Mouse (Mus musculus) forebrain, embryonic 11.5 days (tissue): ENCODE results near the gene Cisd3. TPM values are rescaled to one million over a fixed set of nuclear protein-coding genes. Genes with fewer than 3 reads are reported as not detected.

ENCODE experiments used
- ATAC-seq: fragments of 200-750 bp; cut with Nextera tagmentation; replicated peaks from 2 replicates; pipeline ENCODE4 v1.8.0; 2017; ENCODE audit warnings: moderate TSS enrichment; ENCODE audit not compliant: low FRiP score
- DNase-seq: peaks from one replicate; pipeline ENCODE4 v3.0.0-alpha.2; 2017; ENCODE audit warnings: low spot score
- H3K27ac ChIP-seq: fragments of 300-500 bp; sonication (generic); 2 replicates; pipeline ENCODE4 v1.5.1; 2014; ENCODE audit warnings: low read depth, low read length
- H3K27me3 ChIP-seq: fragments of 300-500 bp; sonication (generic); 2 replicates; pipeline ENCODE4 v1.6.1; 2014; ENCODE audit warnings: mild to moderate bottlenecking, low read length, mixed read lengths; ENCODE audit not compliant: control insufficient read depth, insufficient read depth
- H3K36me3 ChIP-seq: fragments of 300-500 bp; sonication (generic); 2 replicates; pipeline ENCODE4 v1.6.1; 2014; ENCODE audit warnings: mild to moderate bottlenecking, low read length, moderate library complexity, mixed read lengths; ENCODE audit not compliant: control insufficient read depth, insufficient read depth
- H3K4me1 ChIP-seq: fragments of 300-500 bp; sonication (generic); replicated peaks from 2 replicates; pipeline ENCODE4 v1.6.1; 2014; ENCODE audit warnings: low read length, mixed read lengths; ENCODE audit not compliant: control insufficient read depth, insufficient read depth
- H3K4me2 ChIP-seq: fragments of 300-500 bp; sonication (generic); 2 replicates; pipeline ENCODE4 v1.6.1; 2014; ENCODE audit warnings: low read depth, mild to moderate bottlenecking, low read length, moderate library complexity, mixed read lengths; ENCODE audit not compliant: severe bottlenecking
- H3K4me3 ChIP-seq: fragments of 300-500 bp; sonication (generic); 2 replicates; pipeline ENCODE4 v1.5.1; 2014; ENCODE audit warnings: low read depth, low read length
- H3K9ac ChIP-seq: fragments of 300-500 bp; sonication (generic); 2 replicates; pipeline ENCODE4 v1.6.1; 2014; ENCODE audit warnings: low read length
- H3K9me3 ChIP-seq: fragments of 300-500 bp; sonication (generic); 2 replicates; pipeline ENCODE4 v1.6.1; 2016; ENCODE audit warnings: low read length, mixed read lengths; ENCODE audit not compliant: control insufficient read depth
- WGBS: fragments of 180-500 bp; shearing (Covaris S2); extraction: QIAGEN DNeasy Blood & Tissue Kit; methylation state at CpG from one replicate; pipeline ENCODE4 v1.1.7; 2014; 5-methylcytosine and 5-hydroxymethylcytosine counted together
- polyA plus RNA-seq: library from polyadenylated mRNA; unstranded; fragments of >200 nt; fragmentation: Nextera tagmentation; extraction: Ambion mirVana; gene quantifications from 2 replicates; pipeline ENCODE4 v1.2.1, GENCODE M21; 2014

Cisd3 gene
- polyA plus RNA-seq, 1 experiment from 2014 or later = 13.5 TPM

DNA sequence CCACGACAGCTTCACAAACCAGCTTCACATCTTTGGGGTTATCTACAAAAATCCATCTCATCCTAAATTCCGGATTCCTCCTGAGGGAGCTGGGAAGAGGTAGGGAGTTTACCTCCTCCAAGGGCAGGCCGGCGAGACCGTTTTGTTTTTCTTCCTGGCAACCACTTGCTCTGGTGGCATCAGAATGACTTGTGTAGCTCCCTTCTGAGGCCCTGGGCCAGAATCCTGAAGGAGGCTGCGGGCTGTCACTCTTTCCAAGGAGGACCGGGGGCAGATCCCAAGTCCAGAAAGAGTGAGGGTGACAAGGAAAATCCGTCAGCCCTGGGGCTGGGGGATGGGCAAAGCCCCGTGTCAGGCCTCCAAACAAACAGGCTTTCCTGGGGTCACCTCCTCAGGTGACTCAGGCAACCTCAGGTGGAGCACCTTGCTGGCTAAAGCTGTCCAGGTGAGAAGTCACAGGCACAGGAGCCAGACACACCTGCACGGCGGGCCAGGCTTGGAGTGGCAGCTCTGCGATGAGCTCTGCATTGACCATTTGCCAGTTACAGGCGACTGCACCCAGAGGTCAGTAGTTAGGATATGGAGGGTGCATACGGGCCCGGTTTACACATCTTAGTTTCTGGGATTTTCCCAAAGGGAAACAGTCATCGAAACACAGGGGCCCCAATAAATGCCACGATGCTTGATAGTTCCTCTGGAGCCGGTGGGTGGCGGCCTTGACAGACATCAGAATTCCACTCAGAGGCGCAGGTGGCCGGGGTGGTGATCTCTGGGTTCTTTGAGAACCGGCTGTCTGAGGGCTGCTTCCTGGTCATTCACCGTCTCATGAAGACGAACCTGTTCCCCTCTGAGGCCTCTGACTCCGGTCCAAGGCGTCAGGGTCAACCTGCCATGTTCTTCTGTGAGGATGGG lies 32.0 kb downstream of the Cisd3 start:
- ATAC-seq = no peak
- H3K27me3 ChIP-seq = no peaks in the 10 kb centered on the region
- no peak for DNase-seq
- H3K27ac ChIP-seq = no peak overlapping the region
- no peaks in the 10 kb centered on the region for H3K4me1 ChIP-seq
- no peak overlapping the region for H3K4me2 ChIP-seq
- H3K9me3 ChIP-seq = peaks cover 3% of the 10 kb centered on the region
- no peak overlapping the region for H3K4me3 ChIP-seq
- peaks cover 14% of the 10 kb centered on the region for H3K36me3 ChIP-seq
- no peak overlapping the region for H3K9ac ChIP-seq
- 88% methylated on average over 26 of the region's 26 CpGs for WGBS

GRCm38 (mm10) chr11:97718281-97718860 lies 32.7 kb downstream of the Cisd3 start:
- Histone ChIP-seq H3K4me2 (no peak overlapping the region), H3K27ac (no peak overlapping the region), H3K4me3 (no peak overlapping the region), H3K4me1 (no peaks in the 10 kb centered on the region), H3K27me3 (no peaks in the 10 kb centered on the region), H3K9me3 (peaks cover 3% of the 10 kb centered on the region), H3K9ac (no peak overlapping the region), H3K36me3 (peaks cover 14% of the 10 kb centered on the region)
- WGBS = 86% methylated on average over 15 of the region's 15 CpGs
- no peak for DNase-seq
- no peak for ATAC-seq

- H3K9ac ChIP-seq = no peak overlapping the region
- H3K4me2 ChIP-seq = no peak overlapping the region
- no peak for ATAC-seq
- H3K4me3 ChIP-seq = no peak overlapping the region
- H3K4me1 ChIP-seq = no peaks in the 10 kb centered on the region
- no peaks in the 10 kb centered on the region for H3K27me3 ChIP-seq
- no peak overlapping the region for H3K27ac ChIP-seq
- 86% methylated on average over 4 of the region's 4 CpGs for WGBS
- H3K9me3 ChIP-seq = peaks cover 3% of the 10 kb centered on the region
- no peak for DNase-seq
- H3K36me3 ChIP-seq = peaks cover 14% of the 10 kb centered on the region
Measured at GRCm38 (mm10) chr11:97719041-97719440, 33.4 kb downstream of the Cisd3 start.

DNA sequence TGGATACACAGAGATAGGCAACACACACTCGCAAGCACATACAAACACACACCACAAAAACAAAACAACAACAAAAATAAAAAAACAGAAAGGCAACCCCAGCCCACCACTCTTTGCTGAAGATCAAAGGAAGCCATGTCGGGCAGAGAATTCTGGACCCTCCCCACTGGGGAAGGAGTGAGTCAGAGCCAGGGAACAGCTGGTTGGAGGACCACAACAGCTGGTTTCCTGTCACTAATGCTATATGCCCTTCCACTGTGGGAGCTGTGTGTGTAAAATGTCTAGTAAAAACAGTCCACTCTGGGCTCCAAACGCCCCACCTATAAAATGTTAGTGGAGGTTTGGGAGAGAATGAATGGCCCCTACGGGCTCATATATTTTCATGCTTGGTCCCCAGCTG lies 35.7 kb downstream of the Cisd3 start:
- Histone ChIP-seq H3K4me2 (no peak overlapping the region), H3K4me3 (no peak overlapping the region), H3K27me3 (no peaks in the 10 kb centered on the region), H3K27ac (no peak overlapping the region), H3K9ac (no peak overlapping the region), H3K4me1 (no peaks in the 10 kb centered on the region), H3K36me3 (peaks cover 17% of the 10 kb centered on the region), H3K9me3 (peaks cover 3% of the 10 kb centered on the region)
- DNase-seq (no peak), ATAC-seq (no peak)
- WGBS = 92% methylated on average over 4 of the region's 4 CpGs

DNA sequence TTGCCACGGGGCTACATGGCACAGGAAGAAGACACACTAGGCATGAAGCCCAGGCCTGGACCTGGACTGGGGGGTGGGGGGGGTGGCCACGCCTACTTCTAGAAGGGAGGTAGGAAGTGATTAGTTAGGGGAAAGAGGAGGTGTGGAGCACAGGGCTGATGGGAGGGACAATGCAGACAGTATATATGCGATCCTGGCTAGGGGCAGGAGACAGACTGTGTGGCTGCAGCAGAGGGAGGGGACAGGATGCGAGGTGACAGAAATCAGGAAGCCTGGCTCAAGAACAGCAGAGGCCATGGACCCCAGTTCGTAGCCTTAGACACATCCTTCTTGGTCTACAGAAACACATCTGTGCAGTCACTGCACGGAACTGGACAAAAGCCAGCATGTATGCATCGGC lies 38.1 kb downstream of the Cisd3 start:
- no peak overlapping the region for H3K9ac ChIP-seq
- no peak for DNase-seq
- H3K4me2 ChIP-seq = no peak overlapping the region
- H3K4me3 ChIP-seq = no peak overlapping the region
- WGBS = 88% methylated on average over 7 of the region's 7 CpGs
- H3K4me1 ChIP-seq = no peaks in the 10 kb centered on the region
- H3K9me3 ChIP-seq = peaks cover 3% of the 10 kb centered on the region
- H3K36me3 ChIP-seq = peaks cover 17% of the 10 kb centered on the region
- no peak overlapping the region for H3K27ac ChIP-seq
- ATAC-seq = no peak
- H3K27me3 ChIP-seq = no peaks in the 10 kb centered on the region

DNA sequence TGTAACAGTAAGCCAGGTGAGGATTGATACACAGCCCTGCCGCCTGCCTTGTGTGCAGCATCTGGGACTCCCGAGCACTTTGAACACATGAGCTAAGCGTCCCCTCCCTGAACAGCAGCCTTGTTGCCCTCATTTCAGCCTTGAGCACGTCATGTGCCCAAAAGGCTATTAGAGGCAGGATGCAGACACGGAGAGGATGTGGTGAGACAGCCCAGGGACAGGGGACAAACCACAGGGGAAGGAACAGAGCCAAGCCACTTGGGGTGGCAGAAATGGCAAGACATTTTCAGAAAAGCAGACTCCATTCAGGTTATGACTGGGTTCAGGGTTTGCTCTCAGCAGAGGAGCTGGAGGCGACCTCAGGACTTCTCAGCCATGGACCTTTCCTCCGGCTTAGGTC lies 42.7 kb downstream of the Cisd3 start:
- H3K4me2 ChIP-seq = no peak overlapping the region
- H3K27me3 ChIP-seq = no peaks in the 10 kb centered on the region
- ATAC-seq = no peak
- H3K4me3 ChIP-seq = no peak overlapping the region
- no peaks in the 10 kb centered on the region for H3K9me3 ChIP-seq
- 82% methylated on average over 7 of the region's 7 CpGs for WGBS
- peaks cover 2% of the 10 kb centered on the region; the same call in 1 of the 2 replicates for H3K36me3 ChIP-seq
- no peak for DNase-seq
- no peak overlapping the region for H3K9ac ChIP-seq
- no peaks in the 10 kb centered on the region for H3K4me1 ChIP-seq
- no peak overlapping the region for H3K27ac ChIP-seq

DNA sequence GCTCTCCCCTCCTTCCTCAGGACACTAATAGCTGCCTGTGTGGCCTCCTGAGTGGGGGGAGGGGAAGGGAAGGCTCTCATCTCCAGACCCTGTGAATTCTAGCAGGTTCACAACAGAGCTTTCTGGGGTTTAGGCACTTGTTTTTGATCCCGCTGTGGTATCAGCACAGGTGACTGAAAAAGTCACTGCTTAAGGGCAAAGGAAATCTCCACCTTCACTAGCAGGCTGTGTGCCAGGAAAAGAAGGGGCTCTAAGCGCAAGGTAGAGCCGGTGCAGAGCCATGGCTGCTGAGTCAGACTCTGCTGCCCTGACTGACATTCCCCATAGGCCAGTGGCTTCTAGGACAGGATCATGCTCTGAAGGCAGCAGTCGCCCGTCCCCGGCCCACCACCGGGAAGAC lies 43.1 kb downstream of the Cisd3 start:
- no peak overlapping the region for H3K27ac ChIP-seq
- H3K9ac ChIP-seq = no peak overlapping the region
- H3K4me1 ChIP-seq = 0 out of 2 replicates have a peak, but pooled peaks cover 1% of the 10 kb centered on the region
- DNase-seq (no peak), ATAC-seq (no peak)
- no peak overlapping the region for H3K4me3 ChIP-seq
- WGBS = 86% methylated on average over 7 of the region's 7 CpGs
- no peaks in the 10 kb centered on the region for H3K27me3 ChIP-seq
- no peaks in the 10 kb centered on the region for H3K9me3 ChIP-seq
- H3K4me2 ChIP-seq = no peak overlapping the region
- H3K36me3 ChIP-seq = peaks cover 2% of the 10 kb centered on the region; the same call in 1 of the 2 replicates

DNA sequence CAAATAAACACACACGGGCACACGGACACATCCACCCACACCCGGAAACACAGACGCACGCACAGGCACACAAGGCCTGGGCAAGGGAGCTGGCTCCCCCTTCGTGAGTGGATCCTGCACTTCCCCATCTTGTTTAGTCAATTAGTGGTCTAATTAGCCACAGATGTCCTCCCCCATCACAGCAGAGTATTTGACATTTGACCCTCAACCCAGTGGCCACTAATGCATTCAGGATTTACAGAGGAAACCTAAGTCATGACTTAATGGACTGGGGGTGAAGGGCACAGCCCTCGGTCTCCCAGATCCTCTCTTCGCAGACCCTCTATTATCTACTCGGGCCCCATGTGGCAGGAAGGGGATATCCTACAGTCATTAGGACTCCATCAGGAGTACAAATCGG lies 48.1 kb downstream of the Cisd3 start:
- Histone ChIP-seq H3K36me3 (no peaks in the 10 kb centered on the region; the same call in 1 of the 2 replicates), H3K9me3 (no peaks in the 10 kb centered on the region), H3K27me3 (no peaks in the 10 kb centered on the region), H3K4me3 (no peak overlapping the region), H3K4me1 (0 out of 2 replicates have a peak, but pooled peaks cover 2% of the 10 kb centered on the region), H3K9ac (no peak overlapping the region), H3K4me2 (no peak overlapping the region), H3K27ac (no peak overlapping the region)
- 40% methylated on average over 10 of the region's 10 CpGs for whole genome bisulfite sequencing
- no peak for DNase-seq
- no peak for ATAC-seq
